Mouse (Mus musculus): Measurements from ENCODE around the gene Mtap. TPM values are rescaled to one million over a fixed set of nuclear protein-coding genes. Genes with fewer than 3 reads are reported as not detected.

Mtap gene
- total and polyA plus RNA-seq, 2 experiments from 2014 or later: 7.6 to 15.1 TPM

GRCm38 (mm10) chr4:89101276-89101675, 35.6 kb upstream of the Mtap start:
- Histone ChIP-seq H3K27me3 (ENCODE audit: insufficient read depth, low read length) (no peaks in the 10 kb centered on the region), H3K27ac (ENCODE audit: low read depth, low read length) (no peak overlapping the region), H3K4me3 (ENCODE audit: low read depth, low read length) (no peak overlapping the region), H3K36me3 (ENCODE audit: insufficient read depth, low read length) (no peaks in the 10 kb centered on the region), H3K4me1 (ENCODE audit: insufficient read depth, low read length) (no peaks in the 10 kb centered on the region), H3K9me3 (ENCODE audit: low read length) (no peaks in the 10 kb centered on the region), H3K4me2 (ENCODE audit: low read depth, low read length, poor library complexity, severe bottlenecking) (no peak overlapping the region), H3K9ac (replicated peaks; ENCODE audit: low read length, poor library complexity, severe bottlenecking) (no peak overlapping the region)
- ATAC-seq (ENCODE audit: low FRiP score) (no peak), DNase-seq (ENCODE audit: low spot score) (peak; percentile 6)
- TF ChIP-seq CTCF (IDR thresholded peaks at IDR 0.05): no peak
- 26% methylated on average over 3 of the region's 3 CpGs for WGBS

- H3K36me3 ChIP-seq (ENCODE audit: insufficient read depth, low read length): no peaks in the 10 kb centered on the region
- 58% methylated on average over 2 of the region's 2 CpGs for WGBS
- DNase-seq (ENCODE audit: low spot score) (no peak), ATAC-seq (ENCODE audit: low FRiP score) (no peak)
- H3K27ac ChIP-seq (ENCODE audit: low read depth, low read length): no peak overlapping the region
- H3K4me1 ChIP-seq (ENCODE audit: insufficient read depth, low read length): no peaks in the 10 kb centered on the region
- TF ChIP-seq CTCF (IDR thresholded peaks at IDR 0.05): no peak
- H3K9ac ChIP-seq (replicated peaks; ENCODE audit: low read length, poor library complexity, severe bottlenecking): no peak overlapping the region
- H3K4me2 ChIP-seq (ENCODE audit: low read depth, low read length, poor library complexity, severe bottlenecking): no peak overlapping the region
- H3K9me3 ChIP-seq (ENCODE audit: low read length): no peaks in the 10 kb centered on the region
- no peaks in the 10 kb centered on the region for H3K27me3 ChIP-seq (ENCODE audit: insufficient read depth, low read length)
- H3K4me3 ChIP-seq (ENCODE audit: low read depth, low read length): no peak overlapping the region
Observed at GRCm38 (mm10) chr4:89102283-89102682, 34.6 kb upstream of the Mtap start.

GRCm38 (mm10) chr4:89105486-89105885, 31.4 kb upstream of the Mtap start:
- TF ChIP-seq CTCF (IDR thresholded peaks at IDR 0.05): no peak
- H3K27ac ChIP-seq (ENCODE audit: low read depth, low read length): no peak overlapping the region
- H3K4me2 ChIP-seq (ENCODE audit: low read depth, low read length, poor library complexity, severe bottlenecking): no peak overlapping the region
- DNase-seq (ENCODE audit: low spot score) (no peak), ATAC-seq (ENCODE audit: low FRiP score) (no peak)
- no peaks in the 10 kb centered on the region for H3K9me3 ChIP-seq (ENCODE audit: low read length)
- no peaks in the 10 kb centered on the region for H3K27me3 ChIP-seq (ENCODE audit: insufficient read depth, low read length)
- H3K36me3 ChIP-seq (ENCODE audit: insufficient read depth, low read length): no peaks in the 10 kb centered on the region
- 61% methylated on average over 2 of the region's 2 CpGs for WGBS
- H3K4me3 ChIP-seq (ENCODE audit: low read depth, low read length): no peak overlapping the region
- H3K9ac ChIP-seq (replicated peaks; ENCODE audit: low read length, poor library complexity, severe bottlenecking): no peak overlapping the region
- no peaks in the 10 kb centered on the region for H3K4me1 ChIP-seq (ENCODE audit: insufficient read depth, low read length)

GRCm38 (mm10) chr4:89106505-89106904, 30.4 kb upstream of the Mtap start:
- Histone ChIP-seq H3K4me3 (ENCODE audit: low read depth, low read length) (no peak overlapping the region), H3K27me3 (ENCODE audit: insufficient read depth, low read length) (no peaks in the 10 kb centered on the region), H3K36me3 (ENCODE audit: insufficient read depth, low read length) (no peaks in the 10 kb centered on the region), H3K9me3 (ENCODE audit: low read length) (no peaks in the 10 kb centered on the region), H3K4me2 (ENCODE audit: low read depth, low read length, poor library complexity, severe bottlenecking) (no peak overlapping the region), H3K4me1 (ENCODE audit: insufficient read depth, low read length) (no peaks in the 10 kb centered on the region), H3K27ac (ENCODE audit: low read depth, low read length) (no peak overlapping the region), H3K9ac (replicated peaks; ENCODE audit: low read length, poor library complexity, severe bottlenecking) (no peak overlapping the region)
- no peak for TF ChIP-seq CTCF (IDR thresholded peaks at IDR 0.05)
- WGBS: 80% methylated on average over 2 of the region's 2 CpGs
- DNase-seq (ENCODE audit: low spot score): no peak
- no peak for ATAC-seq (ENCODE audit: low FRiP score)

- WGBS: 80% methylated on average over 11 of the region's 11 CpGs
- H3K9ac ChIP-seq (replicated peaks; ENCODE audit: low read length, poor library complexity, severe bottlenecking): no peak overlapping the region
- no peaks in the 10 kb centered on the region for H3K4me1 ChIP-seq (ENCODE audit: insufficient read depth, low read length)
- no peak for TF ChIP-seq CTCF (IDR thresholded peaks at IDR 0.05)
- H3K27me3 ChIP-seq (ENCODE audit: insufficient read depth, low read length): no peaks in the 10 kb centered on the region
- no peaks in the 10 kb centered on the region for H3K36me3 ChIP-seq (ENCODE audit: insufficient read depth, low read length)
- H3K4me2 ChIP-seq (ENCODE audit: low read depth, low read length, poor library complexity, severe bottlenecking): no peak overlapping the region
- H3K27ac ChIP-seq (ENCODE audit: low read depth, low read length): no peak overlapping the region
- DNase-seq (ENCODE audit: low spot score) (no peak), ATAC-seq (ENCODE audit: low FRiP score) (no peak)
- H3K4me3 ChIP-seq (ENCODE audit: low read depth, low read length): no peak overlapping the region
- no peaks in the 10 kb centered on the region for H3K9me3 ChIP-seq (ENCODE audit: low read length)
Observed at GRCm38 (mm10) chr4:89112168-89112710, 24.7 kb upstream of the Mtap start.

- Histone ChIP-seq H3K36me3 (ENCODE audit: insufficient read depth, low read length) (no peaks in the 10 kb centered on the region), H3K4me1 (ENCODE audit: insufficient read depth, low read length) (no peaks in the 10 kb centered on the region), H3K9ac (replicated peaks; ENCODE audit: low read length, poor library complexity, severe bottlenecking) (no peak overlapping the region), H3K27ac (ENCODE audit: low read depth, low read length) (no peak overlapping the region), H3K9me3 (ENCODE audit: low read length) (no peaks in the 10 kb centered on the region), H3K27me3 (ENCODE audit: insufficient read depth, low read length) (no peaks in the 10 kb centered on the region), H3K4me2 (ENCODE audit: low read depth, low read length, poor library complexity, severe bottlenecking) (no peak overlapping the region), H3K4me3 (ENCODE audit: low read depth, low read length) (no peak overlapping the region)
- DNase-seq (ENCODE audit: low spot score) (peak; percentile 7), ATAC-seq (ENCODE audit: low FRiP score) (no peak)
- TF ChIP-seq CTCF (IDR thresholded peaks at IDR 0.05): no peak
- WGBS: 59% methylated on average over 4 of the region's 4 CpGs
Observed at GRCm38 (mm10) chr4:89112782-89113181, 24.1 kb upstream of the Mtap start.
